Mouse (Mus musculus): ENCODE measurements around the gene Gjb6. TPM values are rescaled to one million over a fixed set of nuclear protein-coding genes. Genes with fewer than 3 reads are reported as not detected.

Gjb6 gene
- polyA plus RNA-seq, 1 experiment from 2014 or later: 23.0 TPM

Other genes starting within 250 kb of the Gjb6 start
- 53.0 and 60.8 TPM in 2 replicates for gene Zmym2, start 247.0 kb downstream of the Gjb6 start, polyA plus RNA-seq (2014; fragmentation: Nextera tagmentation; extraction: Ambion mirVana)
- 0.70 and 1.3 TPM in 2 replicates for gene Gja3, start 75.5 kb downstream of the Gjb6 start, polyA plus RNA-seq (2014; fragmentation: Nextera tagmentation; extraction: Ambion mirVana)
- gene Gjb2, start 28.9 kb downstream of the Gjb6 start, polyA plus RNA-seq (2014; fragmentation: Nextera tagmentation; extraction: Ambion mirVana): 22.1 and 25.4 TPM in 2 replicates
- gene Gm4491, start 17.7 kb downstream of the Gjb6 start, polyA plus RNA-seq (2014; fragmentation: Nextera tagmentation; extraction: Ambion mirVana): not detected in 2 replicates